Mouse (Mus musculus) forebrain, embryonic 15.5 days (tissue): Measurements from ENCODE around the gene Bach2. TPM values are rescaled to one million over a fixed set of nuclear protein-coding genes. Genes with fewer than 3 reads are reported as not detected.

Experiments
- ATAC-seq: fragments of 200-750 bp; cut with Nextera tagmentation; replicated peaks from 2 replicates; pipeline ENCODE4 v1.8.0; 2017; ENCODE audit warnings: mild to moderate bottlenecking, moderate TSS enrichment, moderate library complexity
- H3K27ac ChIP-seq: fragments of 300-500 bp; sonication (generic); replicated peaks from 2 replicates; pipeline ENCODE4 v1.5.1; 2015; ENCODE audit warnings: mild to moderate bottlenecking, inconsistent platforms
- H3K27me3 ChIP-seq: fragments of 300-500 bp; sonication (generic); 2 replicates; pipeline ENCODE4 v1.6.1; 2015; ENCODE audit warnings: inconsistent platforms
- H3K36me3 ChIP-seq: fragments of 300-500 bp; sonication (generic); 2 replicates; pipeline ENCODE4 v1.6.1; 2015; ENCODE audit warnings: mild to moderate bottlenecking, inconsistent platforms
- H3K4me1 ChIP-seq: fragments of 300-500 bp; sonication (generic); 2 replicates; pipeline ENCODE4 v1.6.1; 2015; ENCODE audit warnings: inconsistent platforms
- H3K4me2 ChIP-seq: fragments of 300-500 bp; sonication (generic); replicated peaks from 2 replicates; pipeline ENCODE4 v1.6.1; 2015; ENCODE audit warnings: mild to moderate bottlenecking, inconsistent platforms
- H3K4me3 ChIP-seq: fragments of 300-500 bp; sonication (generic); 2 replicates; pipeline ENCODE4 v1.5.1; 2015; ENCODE audit warnings: mild to moderate bottlenecking, inconsistent platforms
- H3K9ac ChIP-seq: fragments of 300-500 bp; sonication (generic); replicated peaks from 2 replicates; pipeline ENCODE4 v1.6.1; 2015; ENCODE audit warnings: mild to moderate bottlenecking, inconsistent platforms
- H3K9me3 ChIP-seq: fragments of 300-500 bp; sonication (generic); 2 replicates; pipeline ENCODE4 v1.6.1; 2016; ENCODE audit warnings: inconsistent platforms
- WGBS: fragments of 180-500 bp; shearing (Covaris S2); methylation state at CpG from one replicate; pipeline ENCODE4 v1.1.7; 2015; ENCODE audit warnings: mixed read lengths; 5-methylcytosine and 5-hydroxymethylcytosine counted together
- polyA plus RNA-seq: library from polyadenylated mRNA; unstranded; fragments of >200 nt; fragmentation: Nextera tagmentation; extraction: Ambion mirVana; gene quantifications from 2 replicates; pipeline ENCODE4 v1.2.1, GENCODE M21; 2015

Bach2 gene
- polyA plus RNA-seq, 1 experiment from 2014 or later = 34.9 TPM

DNA sequence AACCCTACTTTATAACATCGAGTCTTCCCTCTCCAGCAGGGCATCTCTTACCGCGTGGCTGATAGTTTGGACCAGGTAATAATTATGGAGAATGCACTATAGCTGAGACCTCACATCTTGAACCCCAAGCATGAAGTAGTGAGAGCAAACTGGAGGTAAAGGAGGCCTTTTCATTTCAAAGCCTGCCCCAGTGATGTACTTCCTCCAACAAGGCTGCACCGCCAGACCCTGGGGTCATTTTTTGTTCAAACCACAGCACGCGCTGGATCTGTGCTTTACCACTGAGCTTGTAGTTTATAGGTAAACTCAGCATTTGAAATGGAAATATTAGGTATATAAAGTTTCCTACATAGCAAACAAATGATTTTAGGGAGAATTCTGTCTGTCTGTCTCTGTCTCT, 67.1 kb downstream of the Bach2 start:
- Histone ChIP-seq H3K9ac (no peak overlapping the region), H3K27me3 (no peaks in the 10 kb centered on the region), H3K9me3 (no peaks in the 10 kb centered on the region), H3K27ac (peak overlapping the region; percentile 93; the same call in 1 of the 2 replicates), H3K4me1 (peaks cover 62% of the 10 kb centered on the region), H3K4me3 (no peak overlapping the region), H3K4me2 (no peak overlapping the region), H3K36me3 (no peaks in the 10 kb centered on the region)
- WGBS = 78% methylated on average over 6 of the region's 6 CpGs
- ATAC-seq = no peak

DNA sequence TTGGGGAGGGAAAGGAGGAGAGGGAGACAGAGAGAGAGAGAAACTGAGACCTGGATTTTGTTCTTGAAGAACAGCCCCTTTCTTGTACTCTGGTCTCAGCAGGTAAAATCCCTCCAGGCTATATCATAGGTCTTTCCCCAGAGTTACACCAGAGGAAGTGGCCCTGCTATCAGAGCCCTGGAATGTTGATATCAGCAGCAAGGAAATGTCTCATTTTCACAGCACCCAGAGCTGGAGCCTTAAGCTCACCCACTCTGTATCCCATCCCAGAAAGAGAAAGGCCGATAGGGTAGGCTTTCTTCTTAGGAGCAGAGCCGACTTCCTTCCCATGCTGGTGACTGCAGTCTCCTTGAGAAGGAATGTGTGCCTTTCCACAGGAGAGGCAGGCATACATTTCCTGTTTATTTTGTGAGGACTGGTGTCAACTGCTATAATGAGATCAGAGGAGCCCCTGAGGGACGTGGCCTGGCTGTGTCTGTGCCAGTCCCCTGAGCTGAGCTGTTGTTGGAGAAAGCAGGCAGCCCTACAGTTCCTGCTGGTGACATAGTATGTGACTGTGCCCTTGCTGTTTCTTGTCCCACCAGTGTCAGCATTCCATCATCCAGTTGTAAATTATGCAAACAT, 67.7 kb downstream of the Bach2 start:
- H3K9ac ChIP-seq = no peak overlapping the region
- WGBS = 44% methylated on average over 3 of the region's 3 CpGs

DNA sequence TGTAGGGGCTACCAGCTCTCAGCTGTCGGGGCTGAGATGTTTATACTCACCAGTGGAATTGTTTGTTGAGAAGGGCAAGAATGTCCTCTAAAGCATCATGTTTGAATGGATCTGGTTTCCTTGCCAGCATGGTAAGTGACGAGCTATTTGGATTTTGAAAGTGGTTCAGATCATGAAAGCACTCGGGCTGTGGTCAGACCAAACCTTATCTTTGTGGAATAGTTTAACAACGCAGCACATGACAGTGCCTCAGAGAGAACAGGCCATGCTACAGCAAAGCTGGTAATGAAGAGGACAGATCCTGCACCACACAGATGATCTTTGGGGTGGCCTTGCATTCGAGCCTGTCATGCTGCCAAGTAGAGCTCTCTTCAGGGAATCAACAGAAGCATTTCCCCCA, 68.6 kb downstream of the Bach2 start:
- no peaks in the 10 kb centered on the region for H3K9me3 ChIP-seq
- no peak overlapping the region for H3K27ac ChIP-seq
- no peak overlapping the region for H3K4me3 ChIP-seq
- H3K9ac ChIP-seq = no peak overlapping the region
- no peaks in the 10 kb centered on the region for H3K36me3 ChIP-seq
- WGBS = 74% methylated on average over 5 of the region's 5 CpGs
- no peak for ATAC-seq
- no peak overlapping the region for H3K4me2 ChIP-seq
- no peaks in the 10 kb centered on the region for H3K27me3 ChIP-seq
- peaks cover 50% of the 10 kb centered on the region for H3K4me1 ChIP-seq

More for the DNA sequence above, 67.7 kb downstream of the Bach2 start:
- ATAC-seq = no peak
- Histone ChIP-seq H3K9me3 (no peaks in the 10 kb centered on the region), H3K4me2 (no peak overlapping the region), H3K27ac (peak overlapping the region; percentile 93; the same call in 1 of the 2 replicates), H3K36me3 (no peaks in the 10 kb centered on the region), H3K4me1 (peaks cover 57% of the 10 kb centered on the region), H3K4me3 (no peak overlapping the region), H3K27me3 (no peaks in the 10 kb centered on the region)

DNA sequence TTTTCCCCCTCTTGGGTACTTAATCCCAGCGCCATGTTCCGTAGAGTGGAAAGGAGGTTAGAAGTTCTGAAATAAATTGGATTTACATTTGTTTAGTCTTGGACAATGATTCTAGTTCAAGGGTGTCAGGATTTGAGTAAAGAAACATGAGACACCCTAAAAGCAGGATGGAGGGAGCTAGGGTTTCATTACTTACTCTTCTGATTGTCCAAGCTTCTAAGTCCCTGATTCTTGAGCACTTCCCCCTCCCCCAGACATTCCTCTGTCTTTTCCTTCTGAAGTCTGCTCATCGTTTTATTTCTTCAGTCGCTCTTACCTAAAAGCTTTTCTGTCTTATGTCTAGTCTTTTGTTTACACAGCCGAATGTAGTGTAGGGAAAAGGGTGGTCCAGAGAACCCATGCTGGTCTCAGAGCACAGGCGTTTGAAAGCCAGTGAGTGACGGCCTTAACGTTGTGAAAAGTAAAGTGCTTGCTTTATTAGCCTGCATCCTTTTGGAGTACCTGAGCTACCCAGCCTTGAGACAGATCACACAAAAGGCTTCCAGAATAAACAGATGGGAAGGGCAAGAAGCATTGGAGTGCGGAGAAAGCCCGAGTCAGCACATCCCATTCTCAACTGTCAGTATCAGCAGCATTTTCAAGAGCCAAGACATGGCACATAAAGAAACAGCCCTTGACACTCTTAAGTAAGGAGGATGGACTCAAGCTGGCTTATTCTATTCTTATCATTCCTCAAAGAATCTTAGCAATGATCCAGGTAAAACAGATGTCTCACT, 73.8 kb downstream of the Bach2 start:
- 54% methylated on average over 10 of the region's 10 CpGs for WGBS
- H3K27me3 ChIP-seq = no peaks in the 10 kb centered on the region
- 0 out of 2 replicates have a peak, but pooled peaks cover under 1% of the 10 kb centered on the region for H3K9me3 ChIP-seq
- no peak overlapping the region for H3K4me2 ChIP-seq
- H3K4me3 ChIP-seq = no peak overlapping the region
- peaks cover 19% of the 10 kb centered on the region for H3K4me1 ChIP-seq
- H3K36me3 ChIP-seq = peaks cover 5% of the 10 kb centered on the region
- H3K9ac ChIP-seq = no peak overlapping the region
- ATAC-seq = no peak
- H3K27ac ChIP-seq = 0 out of 2 replicates have a peak overlapping the region, but pooled peaks have one; percentile 2

DNA sequence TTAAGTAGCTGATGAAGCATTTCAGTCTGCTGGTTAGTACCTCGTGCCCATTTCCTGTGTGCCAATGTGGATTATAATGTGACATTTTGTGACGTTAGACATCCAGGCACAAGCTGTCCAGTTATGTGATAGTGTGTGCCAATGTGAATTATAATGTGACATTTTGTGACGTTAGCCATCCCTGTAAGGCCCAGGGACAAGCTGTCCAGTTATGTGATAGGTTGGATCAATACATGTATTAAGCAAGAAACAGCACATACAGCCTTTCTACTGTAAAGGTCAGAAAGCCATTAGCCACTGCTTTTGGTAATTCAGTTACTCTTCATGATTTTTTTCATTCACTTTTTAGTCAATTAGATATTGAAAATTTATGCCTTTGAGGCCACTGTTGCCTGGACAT, 76.3 kb downstream of the Bach2 start:
- Histone ChIP-seq H3K4me2 (no peak overlapping the region), H3K9ac (no peak overlapping the region), H3K36me3 (peaks cover 17% of the 10 kb centered on the region), H3K9me3 (0 out of 2 replicates have a peak, but pooled peaks cover 5% of the 10 kb centered on the region), H3K27me3 (no peaks in the 10 kb centered on the region), H3K4me3 (no peak overlapping the region), H3K27ac (no peak overlapping the region), H3K4me1 (peaks cover 17% of the 10 kb centered on the region)
- 77% methylated on average over 3 of the region's 3 CpGs for WGBS
- no peak for ATAC-seq

DNA sequence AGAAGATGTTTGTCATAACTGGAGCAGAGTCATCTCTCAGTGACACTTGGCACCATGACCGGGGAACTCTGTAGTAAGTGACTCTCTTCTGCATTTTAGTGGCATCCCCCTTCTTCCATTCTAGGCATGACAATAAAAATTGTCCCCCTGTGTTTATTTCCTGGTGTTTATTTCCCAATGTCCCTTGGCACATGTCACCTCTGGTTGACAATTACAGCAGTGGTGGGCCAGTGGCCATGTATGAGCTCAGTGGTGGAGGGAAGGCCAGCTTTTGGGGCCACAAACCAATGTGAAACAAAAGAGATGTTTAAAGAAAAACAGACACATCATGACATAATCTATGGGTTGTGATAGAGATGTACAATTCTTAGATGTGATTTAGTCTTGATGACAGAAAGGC, 80.0 kb downstream of the Bach2 start:
- Histone ChIP-seq H3K9me3 (peaks cover 9% of the 10 kb centered on the region; the same call in 1 of the 2 replicates), H3K27me3 (no peaks in the 10 kb centered on the region), H3K4me3 (no peak overlapping the region), H3K4me1 (peaks cover 5% of the 10 kb centered on the region; the same call in 1 of the 2 replicates), H3K27ac (no peak overlapping the region), H3K9ac (no peak overlapping the region), H3K4me2 (no peak overlapping the region), H3K36me3 (peaks cover 17% of the 10 kb centered on the region)
- no peak for ATAC-seq
- 86% methylated on average over 1 of the region's 1 CpGs for WGBS

DNA sequence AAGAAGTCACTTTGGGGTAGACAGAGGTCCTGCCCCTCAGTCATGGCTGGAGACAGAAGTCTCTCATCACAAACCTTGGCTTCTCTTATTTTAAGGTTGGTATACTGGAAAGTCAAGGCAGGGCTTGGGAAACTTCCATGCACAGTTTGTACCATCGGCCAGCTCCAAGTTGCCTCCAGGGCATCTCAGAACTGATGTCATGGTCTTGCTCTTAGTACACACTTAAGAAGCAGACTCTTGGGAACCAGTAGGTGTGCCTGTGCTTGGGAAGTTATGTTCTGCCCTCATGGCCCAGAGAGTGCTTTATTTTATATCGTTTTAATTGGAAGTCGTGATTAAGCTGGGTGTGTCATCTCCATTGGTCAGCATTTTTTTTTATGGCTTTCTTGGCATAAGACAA, 80.7 kb downstream of the Bach2 start:
- H3K9me3 ChIP-seq = peaks cover 9% of the 10 kb centered on the region; the same call in 1 of the 2 replicates
- ATAC-seq = no peak

DNA sequence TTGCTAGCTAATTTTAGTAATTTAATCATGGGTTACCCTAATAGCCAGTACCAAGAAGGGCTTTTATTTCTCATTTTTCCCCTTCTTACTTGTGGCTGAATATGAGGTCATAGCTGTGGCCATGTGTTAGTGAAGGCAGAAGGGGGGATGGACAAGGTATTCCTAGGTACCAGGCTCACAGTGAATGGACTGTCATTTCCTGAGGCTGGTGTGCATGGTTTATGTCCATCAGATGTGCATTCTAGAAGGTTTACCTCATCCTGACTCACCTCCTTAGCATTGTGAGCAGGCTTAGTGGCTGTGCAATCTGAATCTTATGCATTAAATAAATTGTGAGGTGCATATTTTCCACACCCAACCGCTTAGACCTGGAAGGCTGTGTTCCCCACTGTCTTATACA, 81.4 kb downstream of the Bach2 start:
- ATAC-seq = no peak
- Histone ChIP-seq H3K27ac (no peak overlapping the region), H3K27me3 (no peaks in the 10 kb centered on the region), H3K9me3 (peaks cover 9% of the 10 kb centered on the region; the same call in 1 of the 2 replicates), H3K4me1 (peaks cover 7% of the 10 kb centered on the region), H3K4me3 (no peak overlapping the region), H3K36me3 (peaks cover 17% of the 10 kb centered on the region), H3K4me2 (no peak overlapping the region), H3K9ac (no peak overlapping the region)
- WGBS = 96% methylated on average over 1 of the region's 1 CpGs

More for the DNA sequence above, 80.7 kb downstream of the Bach2 start:
- Histone ChIP-seq H3K36me3 (peaks cover 17% of the 10 kb centered on the region), H3K27me3 (no peaks in the 10 kb centered on the region), H3K4me1 (peaks cover 4% of the 10 kb centered on the region; the same call in 1 of the 2 replicates), H3K27ac (no peak overlapping the region), H3K4me3 (no peak overlapping the region), H3K9ac (no peak overlapping the region), H3K4me2 (no peak overlapping the region)
- WGBS = 97% methylated on average over 3 of the region's 3 CpGs

DNA sequence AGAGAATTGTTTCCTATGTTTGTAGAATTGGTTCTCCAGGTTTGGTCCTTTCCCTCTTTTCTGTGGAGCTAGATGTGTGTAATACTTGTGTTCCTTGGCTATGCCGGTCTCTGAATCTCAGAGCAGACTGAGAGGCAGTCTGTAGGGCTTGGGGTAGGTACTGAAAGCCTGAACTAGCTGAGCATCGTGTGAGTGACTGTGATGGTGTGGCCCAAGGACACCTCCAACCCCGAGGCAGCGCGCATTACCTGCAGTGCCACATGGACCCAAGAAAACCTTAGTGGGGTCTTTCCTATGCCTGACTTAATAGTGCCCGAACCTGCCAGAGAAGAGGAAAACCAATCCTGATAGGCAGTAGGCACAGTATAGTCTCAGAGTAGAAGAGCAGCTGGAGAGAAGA, 85.5 kb downstream of the Bach2 start:
- WGBS = 93% methylated on average over 6 of the region's 6 CpGs
- no peaks in the 10 kb centered on the region for H3K27me3 ChIP-seq
- H3K4me2 ChIP-seq = no peak overlapping the region
- peaks cover 4% of the 10 kb centered on the region; the same call in 1 of the 2 replicates for H3K9me3 ChIP-seq
- no peaks in the 10 kb centered on the region; the same call in 1 of the 2 replicates for H3K36me3 ChIP-seq
- ATAC-seq = no peak
- H3K9ac ChIP-seq = no peak overlapping the region
- no peak overlapping the region for H3K27ac ChIP-seq
- H3K4me3 ChIP-seq = no peak overlapping the region
- peaks cover 40% of the 10 kb centered on the region for H3K4me1 ChIP-seq

DNA sequence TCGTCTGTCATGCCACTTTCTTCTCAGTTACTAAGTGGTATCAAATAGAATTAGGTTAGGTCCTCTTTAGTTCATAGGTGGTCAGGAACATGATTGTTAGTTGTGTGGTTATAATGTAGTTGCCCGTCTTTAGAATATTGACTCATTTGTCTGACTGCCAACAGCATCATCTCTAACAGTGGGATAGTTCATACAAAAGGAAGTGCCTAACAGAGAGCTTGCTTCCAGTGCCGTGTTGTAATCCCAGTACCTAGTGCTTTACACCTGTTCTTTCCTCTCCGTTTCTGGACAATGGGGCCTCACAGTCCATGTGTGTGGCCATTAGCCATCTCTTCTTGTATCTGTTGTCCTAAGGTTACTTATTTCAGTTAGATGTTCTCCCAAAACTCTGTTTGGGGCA, 86.4 kb downstream of the Bach2 start:
- Histone ChIP-seq H3K27me3 (no peaks in the 10 kb centered on the region), H3K36me3 (no peaks in the 10 kb centered on the region; the same call in 1 of the 2 replicates), H3K9ac (no peak overlapping the region), H3K4me2 (no peak overlapping the region), H3K27ac (peak overlapping the region; percentile 84), H3K9me3 (peaks cover 4% of the 10 kb centered on the region; the same call in 1 of the 2 replicates), H3K4me3 (no peak overlapping the region), H3K4me1 (peaks cover 40% of the 10 kb centered on the region)
- WGBS = 51% methylated on average over 4 of the region's 4 CpGs
- ATAC-seq = no peak

DNA sequence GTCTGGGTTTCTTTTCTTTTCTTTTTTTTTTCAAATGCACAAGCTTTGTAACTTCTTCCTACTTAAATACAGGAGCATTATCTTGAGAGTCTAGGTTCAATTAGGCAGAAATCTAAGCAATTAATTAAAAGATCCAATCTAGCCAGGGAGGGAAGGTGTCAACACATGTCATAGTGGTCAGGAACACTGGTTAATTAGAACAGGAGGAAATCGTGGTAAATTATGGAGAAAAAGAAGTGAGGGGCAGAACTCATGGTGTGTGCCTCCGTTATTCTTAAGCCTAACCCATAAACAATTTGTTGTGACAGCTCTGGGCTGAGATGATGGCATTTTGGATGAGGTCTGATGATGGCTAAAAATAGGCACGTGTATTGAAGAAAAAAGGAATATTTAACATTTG, 87.0 kb downstream of the Bach2 start:
- H3K4me1 ChIP-seq = peaks cover 40% of the 10 kb centered on the region
- no peak overlapping the region for H3K4me3 ChIP-seq
- 5% methylated on average over 3 of the region's 3 CpGs for WGBS
- peaks cover 4% of the 10 kb centered on the region; the same call in 1 of the 2 replicates for H3K9me3 ChIP-seq
- no peaks in the 10 kb centered on the region for H3K27me3 ChIP-seq
- no peak overlapping the region for H3K9ac ChIP-seq
- H3K4me2 ChIP-seq = no peak overlapping the region
- peak overlapping the region; percentile 84 for H3K27ac ChIP-seq
- H3K36me3 ChIP-seq = no peaks in the 10 kb centered on the region; the same call in 1 of the 2 replicates
- peak; percentile 65 for ATAC-seq

DNA sequence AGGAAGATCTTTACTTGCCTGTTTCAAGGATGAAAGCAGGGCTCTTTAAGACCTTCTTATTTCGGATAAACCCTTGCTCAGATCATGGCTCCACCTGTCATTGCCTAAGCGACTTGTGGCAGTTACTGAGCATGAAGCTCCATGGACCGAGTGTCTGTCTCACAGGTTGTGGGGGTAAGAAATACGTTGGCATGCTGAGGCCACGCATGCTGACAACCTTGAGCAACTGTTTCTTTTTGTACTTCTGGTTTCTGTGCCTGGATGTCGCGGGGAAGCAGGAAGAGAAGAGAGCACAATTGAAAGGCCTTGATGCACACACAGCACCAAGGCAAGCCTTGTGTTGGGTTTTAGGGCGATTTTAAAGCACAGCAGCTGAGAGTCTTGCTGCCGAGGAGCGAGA, 87.7 kb downstream of the Bach2 start:
- 37% methylated on average over 10 of the region's 10 CpGs for WGBS

More for the DNA sequence above, 87.7 kb downstream of the Bach2 start:
- H3K4me3 ChIP-seq = no peak overlapping the region
- H3K4me1 ChIP-seq = peaks cover 40% of the 10 kb centered on the region
- H3K36me3 ChIP-seq = no peaks in the 10 kb centered on the region; the same call in 1 of the 2 replicates
- H3K9me3 ChIP-seq = peaks cover 4% of the 10 kb centered on the region; the same call in 1 of the 2 replicates
- peak overlapping the region; percentile 12 for H3K4me2 ChIP-seq
- peak overlapping the region; percentile 84 for H3K27ac ChIP-seq
- ATAC-seq = peak; percentile 18; the same call in 1 of the 2 replicates
- H3K9ac ChIP-seq = 0 out of 2 replicates have a peak overlapping the region, but pooled peaks have one; percentile 25
- no peaks in the 10 kb centered on the region for H3K27me3 ChIP-seq
